Mouse (Mus musculus) limb, embryonic 14.5 days (tissue): ENCODE measurements around the gene Hist1h2bf. TPM values are rescaled to one million over a fixed set of nuclear protein-coding genes. Genes with fewer than 3 reads are reported as not detected.
"Not testable (repeated sequence)": the region's sequence is repeated elsewhere in the genome, so short reads cannot be mapped to it uniquely, and the experiment has no call there.

Source experiments
- ATAC-seq: fragments of 200-750 bp; cut with Nextera tagmentation; 2 replicates; pipeline ENCODE4 v1.8.0; 2017; ENCODE audit warnings: low read depth, moderate number of reproducible peaks, moderate TSS enrichment; ENCODE audit not compliant: low FRiP score
- DNase-seq: peaks from one replicate; pipeline ENCODE4 v3.0.0-alpha.2; 2015; ENCODE audit warnings: low spot score
- H3K27ac ChIP-seq: fragments of 300-500 bp; sonication (generic); replicated peaks from 2 replicates; pipeline ENCODE4 v1.5.1; 2014; ENCODE audit warnings: low read depth, mild to moderate bottlenecking, low read length, moderate library complexity, mixed read lengths
- H3K27me3 ChIP-seq: fragments of 300-500 bp; sonication (generic); 2 replicates; pipeline ENCODE4 v1.6.1; 2014; ENCODE audit warnings: low read length, mixed read lengths; ENCODE audit not compliant: control insufficient read depth, insufficient read depth
- H3K36me3 ChIP-seq: fragments of 300-500 bp; sonication (generic); 2 replicates; pipeline ENCODE4 v1.6.1; 2014; ENCODE audit warnings: mild to moderate bottlenecking, low read length, moderate library complexity, mixed read lengths; ENCODE audit not compliant: control insufficient read depth, insufficient read depth
- H3K4me1 ChIP-seq: fragments of 300-500 bp; sonication (generic); 2 replicates; pipeline ENCODE4 v1.6.1; 2014; ENCODE audit warnings: antibody characterized with exemption, low read length, mixed read lengths; ENCODE audit not compliant: control insufficient read depth, insufficient read depth
- H3K4me2 ChIP-seq: fragments of 300-500 bp; sonication (generic); replicated peaks from 2 replicates; pipeline ENCODE4 v1.6.1; 2014; ENCODE audit warnings: low read depth, mild to moderate bottlenecking, low read length, moderate library complexity; ENCODE audit not compliant: severe bottlenecking
- H3K4me3 ChIP-seq: fragments of 300-500 bp; sonication (generic); replicated peaks from 2 replicates; pipeline ENCODE4 v1.5.1; 2014; ENCODE audit warnings: low read length
- H3K9ac ChIP-seq: fragments of 300-500 bp; sonication (generic); 2 replicates; pipeline ENCODE4 v1.6.1; 2014; ENCODE audit warnings: mild to moderate bottlenecking, low read depth, low read length, moderate library complexity; ENCODE audit not compliant: severe bottlenecking
- H3K9me3 ChIP-seq: fragments of 300-500 bp; sonication (generic); 2 replicates; pipeline ENCODE4 v1.6.1; 2016; ENCODE audit warnings: low read length; ENCODE audit not compliant: control insufficient read depth
- POLR2A ChIP-seq: fragments of 200-500 bp; IDR thresholded peaks from 2 replicates; pipeline ENCODE4 v1.8.0; 2012; ENCODE audit warnings: inconsistent platforms, mild to moderate bottlenecking, moderate library complexity, borderline replicate concordance; ENCODE audit not compliant: insufficient read depth, insufficient read length; ENCODE audit errors: extremely low read depth
- WGBS: fragments of 180-500 bp; shearing (Covaris S2); extraction: QIAGEN DNeasy Blood & Tissue Kit; methylation state at CpG from one replicate; pipeline ENCODE4 v1.1.7; 2014; 5-methylcytosine and 5-hydroxymethylcytosine counted together
- polyA plus RNA-seq, 2 experiments: library from polyadenylated mRNA; depleted of rRNA in 1 of 2; stranded (reverse) in 1 of 2; unstranded in 1 of 2; fragments of >200 nt; fragmentation: Nextera tagmentation in 1 of 2; extraction: Ambion mirVana in 1 of 2; gene quantifications; 2 replicates each; pipeline versions ENCODE4 v1.2.1 to v1.2.3; 2012 to 2014

Gene Hist1h2bf
- polyA plus RNA-seq (2012; rRNA removed): 17.8 and 25.9 TPM in 2 replicates
- 5.3 and 8.5 TPM in 2 replicates for polyA plus RNA-seq (2014; fragmentation: Nextera tagmentation; extraction: Ambion mirVana)

DNA sequence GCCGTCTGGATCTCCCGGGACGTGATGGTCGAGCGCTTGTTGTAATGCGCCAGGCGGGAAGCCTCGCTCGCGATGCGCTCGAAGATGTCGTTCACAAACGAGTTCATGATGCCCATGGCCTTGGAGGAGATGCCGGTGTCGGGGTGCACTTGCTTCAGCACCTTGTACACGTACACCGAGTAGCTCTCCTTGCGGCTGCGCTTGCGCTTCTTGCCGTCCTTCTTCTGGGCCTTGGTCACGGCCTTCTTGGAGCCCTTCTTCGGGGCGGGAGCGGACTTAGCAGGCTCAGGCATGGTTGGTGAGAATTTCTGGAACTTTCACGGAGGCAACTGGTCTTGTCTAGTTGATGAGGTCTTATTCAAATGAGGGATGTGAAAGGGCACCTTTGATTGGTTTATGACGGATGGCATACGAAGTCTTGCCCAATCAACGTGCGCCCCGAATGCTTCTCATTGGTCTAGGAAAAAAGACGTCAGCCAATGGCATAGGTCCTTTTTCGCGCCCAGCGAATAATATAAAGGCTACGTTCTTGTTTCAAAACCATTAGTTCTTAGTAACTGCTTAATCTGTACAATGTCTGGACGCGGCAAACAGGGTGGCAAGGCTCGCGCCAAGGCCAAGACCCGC lies at the start of gene Hist1h2bf, which contains the start of gene Hist1h2ad:
TSS of gene Hist1h2bf (minus strand) at position 299 of the 627 bp plus-strand sequence.
TSS of gene Hist1h2ad (plus strand) at position 484 of the 627 bp plus-strand sequence.
- H3K27me3 ChIP-seq, H3K36me3 ChIP-seq, H3K9me3 ChIP-seq: not testable (repeated sequence)
- Histone ChIP-seq H3K27ac (peak within 1 kb of the TSS; percentile 93), H3K4me1 (peaks cover 21% of the 10 kb centered on the region), H3K4me3 (peak within 1 kb of the TSS; percentile 40), H3K9ac (peak within 1 kb of the TSS; percentile 58), H3K4me2 (peak within 1 kb of the TSS; percentile 63)
- 0% methylated on average over 29 of the region's 42 CpGs for WGBS
- peak; percentile 31; the same call in 1 of the 2 replicates for TF ChIP-seq POLR2A
- DNase-seq (peak; percentile 100), ATAC-seq (peak; percentile 87)

DNA sequence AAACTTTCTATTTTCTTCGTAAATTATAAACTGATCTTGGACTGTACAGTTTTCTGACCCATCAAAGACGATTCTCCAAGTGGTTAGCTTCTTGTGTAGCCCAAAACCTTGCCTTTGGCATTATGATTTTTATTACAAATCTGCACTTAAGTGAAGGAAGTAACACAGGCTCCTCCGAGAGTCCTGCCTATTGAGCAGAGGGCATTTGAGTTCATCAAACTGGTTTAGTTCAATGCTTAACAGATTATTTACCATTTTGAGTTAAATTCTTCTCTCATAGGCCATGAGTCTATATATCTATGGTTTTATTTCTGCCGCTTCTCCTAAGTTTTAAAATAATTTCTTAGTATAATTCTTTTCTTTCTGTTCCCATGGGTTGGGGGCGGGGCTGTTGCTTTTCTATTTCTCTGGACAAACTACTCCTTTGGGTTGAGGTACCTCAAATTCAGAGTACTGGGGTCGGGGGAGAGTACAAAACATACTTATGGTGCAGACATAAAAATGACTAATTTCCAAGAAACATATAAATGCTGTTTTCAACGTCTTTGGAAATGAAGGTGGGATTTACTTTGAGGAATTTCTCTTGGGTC lies 49.0 kb upstream of the Hist1h2bf start:
- Histone ChIP-seq H3K27ac (peak overlapping the region; percentile 97), H3K4me3 (peak overlapping the region; percentile 61), H3K27me3 (no peaks in the 10 kb centered on the region), H3K9me3 (no peaks in the 10 kb centered on the region), H3K4me1 (no peaks in the 10 kb centered on the region), H3K4me2 (peak overlapping the region; percentile 88), H3K36me3 (no peaks in the 10 kb centered on the region), H3K9ac (peak overlapping the region; percentile 82)
- ATAC-seq (no peak), DNase-seq (peak; percentile 28)
- 28% methylated on average over 7 of the region's 7 CpGs for WGBS
- no peak for TF ChIP-seq POLR2A

DNA sequence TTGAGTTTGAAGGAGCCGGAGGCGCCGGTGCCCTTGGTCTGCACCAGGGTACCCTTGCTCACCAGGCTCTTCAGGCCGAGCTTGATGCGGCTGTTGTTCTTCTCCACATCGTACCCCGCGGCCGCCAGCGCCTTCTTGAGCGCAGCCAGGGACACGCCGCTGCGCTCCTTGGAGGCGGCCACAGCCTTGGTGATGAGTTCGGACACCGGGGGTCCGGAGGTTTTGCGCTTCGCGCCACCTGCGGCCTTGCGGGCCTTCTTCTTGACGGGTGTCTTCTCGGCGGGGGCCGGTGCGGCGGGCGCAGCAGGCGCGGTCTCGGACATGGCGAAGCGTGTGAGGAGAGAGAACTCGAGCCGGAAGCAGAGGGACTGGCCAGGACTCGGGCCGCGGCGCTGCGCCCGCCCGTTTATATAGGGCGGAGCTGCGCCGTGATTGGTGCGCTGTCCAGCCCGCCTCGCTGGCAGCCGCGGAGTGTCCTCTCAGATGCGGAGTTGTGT lies 48.2 kb upstream of the Hist1h2bf start, which contains the start of gene Hist1h1e:
TSS of gene Hist1h1e (minus strand) at position 384 of the 497 bp plus-strand sequence.
- H3K36me3 ChIP-seq, H3K4me1 ChIP-seq, H3K9me3 ChIP-seq, H3K27me3 ChIP-seq: not testable (repeated sequence)
- TF ChIP-seq POLR2A: peak; percentile 97
- peak; percentile 89 for ATAC-seq
- peak; percentile 92 for DNase-seq
- peak within 1 kb of the TSS; percentile 82 for H3K9ac ChIP-seq
- under 1% methylated on average over 46 of the region's 53 CpGs for WGBS
- peak within 1 kb of the TSS; percentile 88 for H3K4me2 ChIP-seq
- peak within 1 kb of the TSS; percentile 97 for H3K27ac ChIP-seq
- H3K4me3 ChIP-seq: peak within 1 kb of the TSS; percentile 61

DNA sequence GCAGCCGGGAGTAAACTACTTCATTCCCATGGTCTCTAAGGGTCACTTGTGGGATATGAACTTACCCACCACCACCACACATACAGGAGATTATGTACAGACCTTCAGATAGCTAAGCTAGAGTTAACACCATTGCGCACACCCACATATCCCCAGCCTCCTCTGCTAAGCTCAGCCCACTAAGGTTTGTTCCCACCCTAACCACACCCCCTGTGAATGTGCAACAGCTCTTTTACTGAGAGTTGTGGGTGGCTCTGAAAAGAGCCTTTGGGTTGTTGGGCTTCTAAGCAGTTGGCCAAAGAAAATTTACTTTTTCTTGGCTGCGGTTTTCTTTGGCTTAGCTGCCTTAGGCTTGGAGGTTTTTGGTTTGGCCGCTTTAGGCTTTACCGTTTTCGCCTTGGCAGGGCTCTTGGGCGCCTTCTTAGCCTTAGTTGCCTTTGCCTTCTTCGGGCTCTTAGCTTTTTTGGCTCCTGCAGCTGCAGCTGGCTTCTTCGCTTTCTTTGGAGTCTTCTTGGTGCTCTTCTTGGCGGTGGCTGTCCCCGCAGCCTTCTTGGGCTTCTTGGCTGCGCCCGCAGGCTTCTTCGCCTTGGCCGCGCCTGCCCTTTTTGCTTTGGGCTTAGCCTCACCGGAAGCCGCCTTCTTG lies 47.7 kb upstream of the Hist1h2bf start:
- H3K9me3 ChIP-seq: no peaks in the 10 kb centered on the region
- H3K4me3 ChIP-seq: peak overlapping the region; percentile 61
- under 1% methylated on average over 18 of the region's 18 CpGs for WGBS
- peak overlapping the region; percentile 88 for H3K4me2 ChIP-seq
- H3K4me1 ChIP-seq: no peaks in the 10 kb centered on the region
- peak; percentile 88 for DNase-seq
- H3K27me3 ChIP-seq: no peaks in the 10 kb centered on the region
- peak; percentile 82 for ATAC-seq
- H3K27ac ChIP-seq: peak overlapping the region; percentile 97
- no peaks in the 10 kb centered on the region for H3K36me3 ChIP-seq
- peak; percentile 95; the same call in 1 of the 2 replicates for TF ChIP-seq POLR2A
- H3K9ac ChIP-seq: peak overlapping the region; percentile 82
